Mouse (Mus musculus): ENCODE results near the gene Armh1.
A peak's percentile ranks its signal among the peaks of the same experiment; 100 is the strongest.
"Not testable (repeated sequence)": the region's sequence is repeated elsewhere in the genome, so short reads cannot be mapped to it uniquely, and the experiment has no call there.

Armh1 gene

DNA sequence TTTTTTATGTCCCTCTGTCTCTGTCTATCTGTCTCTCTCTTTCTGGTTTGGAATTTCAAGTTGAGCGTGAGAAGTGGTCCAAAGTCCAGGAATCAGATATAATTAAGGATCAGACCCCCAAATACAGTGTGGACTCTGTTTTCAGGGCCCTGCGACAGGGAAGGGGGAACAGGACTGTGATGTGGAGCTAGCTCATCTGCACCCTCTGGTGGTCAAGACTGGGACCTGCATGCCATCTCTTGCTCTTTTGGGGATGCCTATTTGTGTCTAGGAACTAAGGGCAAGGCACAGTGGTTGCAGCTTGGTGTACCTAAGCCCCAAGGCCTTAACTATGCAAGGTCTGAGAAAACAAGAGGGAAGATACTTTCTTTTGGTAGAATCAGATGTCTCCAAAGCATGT lies 15.4 kb upstream of the Armh1 start:
- peak; percentile 65 to 70 for DNase-seq

DNA sequence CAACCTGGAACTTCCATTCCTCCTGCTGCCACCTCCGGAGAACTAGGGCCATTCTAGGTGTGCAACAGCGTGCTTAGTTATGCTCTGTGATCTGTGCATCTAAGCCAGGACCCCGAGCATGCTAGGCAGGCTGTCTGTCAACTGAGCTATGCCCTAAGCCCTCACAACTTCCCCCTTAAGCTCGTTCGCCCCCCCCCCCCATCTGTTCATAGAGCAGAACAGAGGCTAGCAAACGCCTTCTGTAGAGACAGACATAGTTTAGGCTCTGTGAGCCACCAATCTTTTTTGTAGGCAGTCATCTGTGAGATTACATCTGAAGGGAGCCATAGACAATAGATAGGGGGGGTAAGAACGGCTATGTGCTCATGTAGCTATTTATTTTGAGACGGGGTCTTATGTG lies 11.1 kb upstream of the Armh1 start:
- DNase-seq, result no peak

DNA sequence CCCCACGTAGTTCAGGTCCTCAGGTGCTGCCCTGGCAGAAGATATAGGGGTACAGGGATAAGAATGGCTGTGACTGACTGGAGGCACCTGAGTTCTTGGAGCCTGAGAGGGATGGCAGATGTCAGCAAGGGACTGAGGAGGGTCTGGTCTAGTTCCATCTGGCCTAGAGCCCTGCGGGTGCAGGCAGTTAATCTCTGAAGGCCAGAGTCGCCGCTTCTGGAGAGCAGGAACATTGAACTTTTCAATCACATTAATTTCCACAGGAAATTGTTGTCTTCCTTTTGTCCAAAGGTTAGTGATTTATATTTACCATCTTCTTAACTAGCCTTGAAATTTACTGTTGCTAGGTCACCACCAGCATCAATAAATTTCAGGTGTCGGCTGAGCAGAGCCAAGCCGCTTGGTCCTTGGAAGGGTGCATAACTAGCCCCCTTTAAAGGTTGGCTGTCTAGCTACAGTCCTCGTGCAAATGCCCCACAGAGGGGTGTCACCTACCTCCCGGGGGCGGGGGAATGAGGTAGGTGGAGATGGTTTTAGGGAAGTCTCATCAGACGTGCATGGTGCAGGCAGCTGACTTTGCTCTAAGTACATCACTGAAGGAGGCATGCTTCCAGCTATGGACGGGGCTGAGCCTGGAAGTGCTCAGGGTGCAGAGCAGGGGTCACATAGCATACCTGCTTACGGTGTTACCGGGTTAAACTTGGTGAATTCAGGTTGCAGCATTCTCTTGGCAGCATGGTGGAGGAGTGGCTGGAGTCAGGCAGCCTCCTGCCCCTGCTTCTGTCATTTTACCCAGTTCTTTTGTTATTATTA lies 10.4 kb upstream of the Armh1 start:
- DNase-seq, result no peak

DNA sequence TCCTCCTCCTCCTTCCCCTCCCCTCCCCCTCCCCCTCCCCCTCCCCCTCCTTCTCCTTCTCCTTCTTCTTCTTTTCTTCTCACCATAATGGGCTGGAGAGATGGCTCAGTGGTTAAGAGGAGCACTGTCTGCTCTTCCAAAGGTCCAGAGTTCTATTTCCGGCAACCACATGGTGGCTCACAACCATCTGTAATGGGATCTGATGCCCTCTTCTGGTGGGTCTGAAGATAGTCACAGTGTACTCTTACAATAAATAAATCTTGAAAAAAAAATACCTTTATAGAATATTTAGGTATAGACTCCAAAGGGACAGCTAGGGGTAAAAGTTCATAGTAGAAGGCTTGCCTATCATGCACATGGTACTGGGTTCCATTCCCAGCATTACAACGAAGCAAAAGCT lies 9.3 kb upstream of the Armh1 start:
- no peak for DNase-seq

DNA sequence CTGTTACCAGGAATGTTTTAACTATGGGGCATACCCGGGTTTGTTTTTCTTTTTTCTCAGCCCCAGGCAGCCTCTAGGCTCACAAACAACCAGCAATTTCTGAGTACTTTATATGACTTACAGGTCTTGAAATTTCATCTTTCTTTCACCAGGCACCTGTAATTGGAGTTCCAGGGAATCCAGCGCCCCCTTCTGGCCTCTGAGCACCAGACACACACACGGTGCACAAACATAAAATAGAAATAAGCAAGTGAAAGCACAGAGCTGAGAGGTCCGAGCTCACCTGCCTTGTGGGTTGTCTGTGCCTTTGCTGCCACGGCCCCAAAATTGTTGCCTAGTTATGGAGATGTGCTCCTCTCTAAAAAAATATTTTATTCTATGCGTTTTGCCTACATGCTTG lies 8.0 kb upstream of the Armh1 start:
- DNase-seq, result not testable (repeated sequence)

DNA sequence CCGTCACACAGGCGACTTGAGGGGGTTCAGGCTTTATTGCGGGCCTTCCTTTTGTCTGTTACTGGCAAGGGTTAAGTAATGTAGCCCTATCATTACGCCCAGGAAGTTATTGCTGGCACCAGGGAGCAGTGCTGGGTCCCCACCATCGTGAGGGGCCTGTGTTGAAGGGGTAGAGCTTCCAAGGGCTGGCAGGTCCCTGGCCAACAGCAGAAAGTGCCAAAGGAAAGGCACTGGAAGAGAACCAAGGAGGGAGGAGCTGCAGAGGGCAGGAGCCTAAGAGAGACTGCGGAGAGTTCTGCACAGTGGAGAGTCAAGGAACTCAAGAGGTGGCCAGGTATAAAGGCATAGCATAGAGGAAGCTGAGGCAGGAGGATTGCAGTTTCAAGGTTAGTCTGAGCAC lies 2.7 kb upstream of the Armh1 start:
- no peak for DNase-seq

DNA sequence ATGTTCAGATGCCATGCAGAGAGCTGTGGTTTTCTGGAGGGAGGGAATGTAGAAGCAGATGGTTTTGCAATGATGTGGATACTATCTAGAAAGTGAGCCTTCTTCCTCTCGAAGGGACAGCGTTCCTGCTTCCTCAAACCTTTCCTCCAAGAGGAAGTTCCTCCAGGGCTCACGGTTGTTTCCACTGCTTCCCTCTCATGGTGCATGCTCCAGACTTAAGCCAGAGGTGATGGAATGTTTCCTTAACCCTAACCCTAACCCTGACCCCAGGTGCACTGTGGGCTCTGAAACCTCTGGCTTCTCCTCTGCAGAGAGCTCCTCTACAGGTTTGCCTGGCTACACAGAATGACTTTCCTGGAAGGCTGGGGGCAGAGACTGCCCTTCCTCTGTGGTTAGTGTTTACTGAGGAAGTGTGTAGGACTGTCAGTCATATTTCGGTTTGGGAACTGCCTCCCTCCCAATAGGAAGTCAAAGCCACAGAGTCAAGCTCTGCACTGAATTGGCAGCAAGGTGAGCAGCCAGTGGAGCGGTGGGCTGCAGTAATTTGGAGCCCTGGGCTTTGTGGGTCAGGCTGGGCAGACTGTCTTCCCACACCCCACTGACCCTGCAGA lies 2.2 kb upstream of the Armh1 start:
- DNase-seq, result no peak

DNA sequence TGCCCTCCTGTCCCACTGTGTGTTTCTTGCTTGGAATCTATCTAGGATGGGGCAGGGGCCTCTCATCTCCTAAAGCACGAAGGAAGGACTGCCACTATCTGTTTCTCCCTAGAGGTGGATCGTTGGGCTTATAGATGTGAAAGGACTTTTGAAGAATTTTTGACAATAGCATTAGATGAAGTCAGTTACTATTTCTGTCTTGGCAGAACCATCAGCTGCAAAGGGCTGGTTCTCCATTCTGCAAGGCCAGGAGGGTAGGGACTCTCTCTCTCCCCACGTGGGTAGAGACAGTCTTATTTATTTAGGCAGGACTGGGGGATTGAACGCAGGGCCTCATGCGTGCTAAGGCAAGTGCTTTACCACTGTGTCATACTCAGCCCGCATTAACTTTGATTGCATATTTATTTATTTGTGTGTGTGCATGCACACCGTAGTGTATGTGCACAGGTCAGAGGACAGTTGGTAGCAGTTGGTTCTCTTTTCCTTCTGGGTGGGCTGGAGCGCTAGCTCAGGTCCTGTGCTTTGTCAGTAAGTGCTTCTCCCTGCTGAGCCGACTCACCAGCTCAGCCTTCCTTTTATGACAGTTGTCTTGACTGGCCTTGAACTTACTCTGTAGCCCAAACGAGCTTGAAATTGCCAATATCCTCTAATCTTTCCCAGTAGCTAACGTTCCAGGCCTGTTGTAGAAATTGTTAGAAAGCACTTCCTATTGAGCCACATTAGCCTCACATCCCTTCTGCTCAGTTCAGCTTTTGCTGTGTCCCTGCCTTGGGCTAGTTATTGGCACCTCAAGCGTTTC lies 1.5 kb upstream of the Armh1 start:
- no peak for DNase-seq

DNA sequence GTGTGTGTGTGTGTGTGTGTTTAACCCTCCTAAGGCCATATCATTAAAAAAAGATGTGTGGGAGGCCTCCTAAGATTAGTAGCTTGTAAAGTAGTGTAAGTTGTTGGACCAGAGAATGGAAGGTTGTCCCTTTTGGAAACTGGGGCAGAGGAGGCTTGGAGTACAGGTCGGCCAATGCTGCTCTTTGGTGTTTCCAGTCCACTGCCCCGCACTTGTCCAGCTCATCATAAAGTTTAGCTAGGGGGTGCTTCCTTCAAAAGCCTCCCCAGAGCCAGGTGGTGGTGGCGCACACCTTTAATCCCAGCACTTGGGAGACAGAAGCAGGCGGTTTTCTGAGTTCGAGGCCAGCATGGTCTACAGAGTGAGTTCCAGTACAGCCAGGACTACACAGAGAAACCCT lies 830 bp upstream of the Armh1 start:
- DNase-seq, result no peak

DNA sequence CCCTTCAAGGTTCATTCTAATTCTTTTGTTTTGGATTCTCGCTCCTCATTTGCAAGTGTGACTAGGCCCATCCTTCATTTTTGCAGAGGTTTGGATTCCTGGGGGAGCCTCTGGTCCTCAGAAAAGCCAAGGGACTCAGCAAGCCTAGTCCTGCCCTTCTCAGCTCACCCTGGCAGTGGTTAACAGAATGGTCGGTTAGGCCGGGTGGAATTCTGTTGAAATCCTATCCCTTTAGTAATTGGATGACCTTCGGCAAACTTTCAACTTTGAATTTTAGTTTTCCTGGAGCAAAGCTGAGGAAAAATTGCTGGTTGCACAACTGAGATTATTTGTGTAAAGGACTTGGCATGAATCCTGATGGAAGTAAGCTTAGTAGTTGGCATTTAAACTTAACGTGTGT lies 426 bp upstream of the Armh1 start:
- peak; percentile 25 to 64 for DNase-seq

DNA sequence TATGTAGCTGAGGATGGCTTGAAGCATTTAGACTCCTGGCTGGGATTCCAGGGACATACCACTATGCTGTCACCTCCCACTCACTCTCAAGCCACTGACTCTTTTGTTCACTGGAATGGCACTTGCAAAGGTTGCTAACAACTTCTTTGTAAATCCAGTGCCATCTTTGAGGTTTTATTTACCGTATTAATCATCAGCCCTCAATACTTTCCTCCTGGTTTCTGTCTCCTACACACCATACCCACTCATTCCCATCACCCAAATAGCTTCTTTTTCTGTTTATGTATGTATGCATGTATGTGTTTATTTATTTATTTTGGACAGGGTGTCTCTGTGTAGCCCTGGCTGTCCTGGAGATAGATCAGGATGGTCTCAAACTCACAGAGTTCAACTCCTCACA lies 943 bp downstream of the Armh1 start:
- DNase-seq, result no peak

DNA sequence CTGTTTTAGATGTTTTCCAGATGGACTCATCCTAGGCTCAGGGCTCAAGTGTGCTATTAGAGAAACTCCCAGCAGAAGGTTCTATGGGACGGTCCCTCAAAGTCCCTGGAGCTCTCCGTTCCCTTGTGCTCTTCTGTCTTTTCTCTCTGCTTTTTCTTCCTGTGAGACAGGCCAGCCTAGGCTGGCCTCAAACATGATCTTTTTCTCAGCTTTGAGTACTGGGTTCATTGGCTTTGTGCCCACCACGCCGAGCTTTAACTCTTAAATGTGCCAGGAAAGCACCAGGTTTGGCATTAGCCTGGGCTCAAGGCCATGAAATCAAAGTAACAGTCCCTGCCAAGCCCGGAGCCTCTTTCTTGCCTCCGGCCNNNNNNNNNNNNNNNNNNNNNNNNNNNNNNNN lies 11.1 kb downstream of the Armh1 start:
- DNase-seq, result no peak

DNA sequence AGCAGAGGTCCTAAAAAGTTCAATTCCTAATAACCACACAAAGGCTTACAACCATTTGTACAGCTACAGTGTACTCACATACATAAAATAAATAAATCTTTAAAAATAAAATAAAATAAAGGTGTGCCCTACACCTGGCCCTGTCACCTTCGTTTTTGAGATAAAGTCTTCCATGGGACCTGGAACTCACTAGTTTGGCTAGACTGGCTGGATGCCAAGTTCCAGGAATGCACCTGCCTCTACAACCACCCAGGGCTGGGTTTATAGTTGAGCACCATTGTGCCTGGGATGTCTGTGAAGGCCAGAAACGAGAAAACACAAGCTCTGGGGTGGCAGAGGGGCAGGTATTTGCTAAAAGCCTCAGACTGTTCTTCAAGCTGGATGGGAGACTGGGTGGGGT lies 12.8 kb downstream of the Armh1 start:
- DNase-seq, result no peak

DNA sequence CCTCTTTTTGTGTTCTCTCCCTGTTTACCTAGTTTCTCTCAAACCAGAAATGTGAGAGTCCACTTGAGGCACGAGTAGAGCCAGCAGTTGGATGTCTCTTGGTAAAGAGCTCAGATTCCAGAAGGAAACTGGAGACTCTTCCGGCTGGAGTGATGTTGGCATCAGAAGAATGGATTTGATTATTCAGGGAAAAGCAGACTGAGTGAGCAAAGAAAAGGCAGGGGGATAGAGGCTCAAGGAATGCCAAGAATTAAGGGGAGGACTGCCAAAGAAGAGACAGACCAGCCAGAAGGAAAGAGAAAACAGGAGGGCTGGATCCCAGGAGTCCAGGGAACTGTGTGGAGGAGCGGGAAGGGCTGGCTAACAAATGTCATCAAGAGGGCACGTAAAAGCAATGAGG lies 16.1 kb downstream of the Armh1 start:
- DNase-seq, result no peak

DNA sequence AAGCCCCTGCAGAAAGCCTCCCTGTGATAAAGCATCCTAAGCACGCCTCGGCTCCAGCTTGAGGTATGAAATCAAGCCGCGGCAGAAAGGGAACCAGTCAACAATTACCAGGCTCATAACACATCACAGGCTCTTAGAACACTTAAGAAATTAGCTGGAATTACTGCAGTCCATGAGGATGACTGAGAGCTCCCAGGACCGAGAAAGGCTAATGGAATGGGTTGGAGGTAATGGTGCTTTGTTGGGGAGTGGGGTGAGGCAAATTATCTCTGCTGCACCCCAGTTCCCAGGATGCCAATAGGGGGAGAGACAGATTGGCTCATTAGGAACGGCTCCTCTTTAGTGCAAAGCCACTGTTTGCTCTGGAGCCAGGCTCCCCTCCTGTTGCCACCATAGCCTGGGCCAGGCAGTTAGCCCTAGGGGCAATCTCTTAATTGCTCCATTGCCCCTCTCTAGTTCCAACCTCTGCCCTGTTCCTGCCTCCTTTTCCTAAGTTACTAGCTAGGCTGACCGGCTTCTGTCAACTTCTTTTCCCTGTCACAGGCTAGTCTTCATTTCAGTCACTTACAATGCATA lies 17.7 kb downstream of the Armh1 start:
- DNase-seq, result no peak

DNA sequence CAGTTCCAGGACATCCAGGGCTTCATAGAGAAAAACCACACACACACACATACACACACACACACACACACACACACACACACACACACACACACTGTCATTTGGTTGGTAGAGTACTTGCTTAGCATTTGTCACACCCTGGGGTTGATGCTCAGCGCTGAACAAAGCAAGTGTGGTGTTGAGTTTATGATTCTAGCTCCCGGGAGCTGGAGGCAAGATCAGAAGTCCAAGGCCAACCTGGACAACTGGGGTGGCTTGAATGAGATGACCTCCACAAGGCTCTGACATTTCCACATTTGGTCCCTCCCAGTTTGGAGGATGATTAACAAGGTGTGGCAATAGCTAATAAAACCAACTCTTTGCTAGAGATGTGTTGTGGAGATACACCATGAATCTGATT lies 20.7 kb downstream of the Armh1 start:
- DNase-seq, result no peak

DNA sequence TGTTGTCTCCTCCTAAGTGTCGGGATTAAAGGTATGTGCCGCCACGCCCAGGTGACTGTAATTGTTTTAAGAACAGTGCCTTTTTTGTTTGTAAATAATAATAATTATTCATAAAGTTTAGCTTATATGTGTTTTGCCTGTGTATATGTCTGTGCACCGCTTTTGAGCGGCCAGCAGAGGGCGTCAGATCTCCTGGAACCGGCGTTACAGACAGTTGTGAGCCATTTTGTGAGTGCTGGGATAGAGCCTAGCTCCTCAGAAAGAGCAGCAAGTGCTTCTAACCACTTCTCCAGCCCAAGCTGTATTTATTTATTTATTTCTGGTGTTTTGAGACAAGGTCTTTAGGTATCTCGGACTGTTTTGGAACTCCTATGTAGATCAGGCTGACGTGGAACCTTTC lies 21.6 kb downstream of the Armh1 start:
- DNase-seq, result no peak

DNA sequence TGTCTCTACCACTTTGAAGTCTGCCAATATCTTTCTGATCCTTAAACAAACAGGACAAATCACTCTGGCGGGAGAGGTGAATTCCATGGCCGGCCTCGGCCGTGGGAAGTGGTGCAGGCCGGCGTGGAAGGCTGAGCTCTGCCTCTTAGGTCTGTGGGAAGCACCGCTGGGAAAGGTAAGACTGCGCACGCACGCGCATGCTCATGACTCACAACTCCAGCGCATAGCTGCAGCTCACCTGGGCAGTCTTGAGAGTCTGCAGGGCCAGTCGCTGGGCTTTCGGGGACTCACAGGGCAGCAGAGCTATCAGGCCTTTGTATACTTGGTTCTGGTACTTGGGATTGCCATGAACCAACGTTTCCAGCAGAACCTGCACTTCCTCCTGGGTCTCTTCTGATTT lies 22.3 kb downstream of the Armh1 start:
- peak in 1 of 2 experiments; percentile 28 for DNase-seq

DNA sequence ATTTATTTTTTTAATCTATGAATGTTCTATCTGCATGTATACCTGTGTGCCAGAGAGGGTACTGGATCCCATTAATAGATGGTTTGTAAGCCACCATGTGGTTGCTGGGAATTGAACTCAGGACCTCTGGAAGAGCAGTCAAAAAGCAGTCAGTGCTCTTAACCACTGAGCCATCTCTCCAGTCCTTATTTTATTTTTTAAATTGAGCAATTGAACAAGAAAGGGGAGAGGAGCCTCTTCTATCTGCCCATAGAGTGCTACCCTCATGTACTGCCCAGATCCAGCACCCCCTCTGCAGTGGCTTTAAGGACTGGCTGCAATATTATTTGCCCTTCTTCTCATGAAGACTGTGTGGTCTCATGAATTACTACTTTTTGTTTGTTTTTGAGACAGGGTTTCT lies 26.7 kb downstream of the Armh1 start:
- no peak for DNase-seq

DNA sequence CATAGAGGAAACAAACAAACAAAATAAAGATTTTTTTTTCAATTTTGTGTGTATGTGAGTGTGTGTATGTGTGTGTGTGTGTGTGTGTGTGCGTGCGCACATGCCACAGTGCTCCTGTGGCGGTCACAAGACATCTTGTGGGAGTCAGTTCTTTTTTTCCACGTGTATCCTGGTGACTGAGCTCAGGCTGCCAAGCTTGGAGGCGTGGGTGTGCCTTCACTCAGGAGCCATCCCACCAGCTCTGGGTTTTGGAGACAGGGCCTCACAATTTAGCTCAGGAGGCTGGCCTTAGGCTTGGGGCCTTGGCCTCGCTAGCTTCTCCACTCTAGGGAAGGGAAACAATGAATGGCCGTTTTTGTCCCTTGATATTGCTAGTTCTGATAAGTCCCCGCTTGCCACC lies 27.8 kb downstream of the Armh1 start:
- no peak for DNase-seq

DNA sequence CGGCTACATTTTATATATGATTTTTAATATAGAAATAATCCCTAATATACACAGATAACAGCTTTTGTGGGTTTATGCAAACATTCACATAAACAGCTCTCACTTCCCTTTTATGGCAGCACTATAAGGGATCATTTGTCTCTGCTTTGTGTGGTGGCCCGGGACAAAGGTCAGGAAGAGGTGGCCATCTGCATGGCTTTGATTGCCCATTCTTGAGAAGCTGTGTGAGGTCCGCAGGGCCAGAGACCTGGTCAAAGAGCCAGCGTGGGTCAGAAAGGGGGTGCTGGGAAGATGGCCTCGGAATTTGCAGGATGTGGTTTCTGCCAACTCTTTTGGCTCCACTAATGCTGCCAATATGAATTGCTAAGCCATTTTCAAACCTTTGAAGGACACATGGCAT lies 28.9 kb downstream of the Armh1 start:
- no peak for DNase-seq

DNA sequence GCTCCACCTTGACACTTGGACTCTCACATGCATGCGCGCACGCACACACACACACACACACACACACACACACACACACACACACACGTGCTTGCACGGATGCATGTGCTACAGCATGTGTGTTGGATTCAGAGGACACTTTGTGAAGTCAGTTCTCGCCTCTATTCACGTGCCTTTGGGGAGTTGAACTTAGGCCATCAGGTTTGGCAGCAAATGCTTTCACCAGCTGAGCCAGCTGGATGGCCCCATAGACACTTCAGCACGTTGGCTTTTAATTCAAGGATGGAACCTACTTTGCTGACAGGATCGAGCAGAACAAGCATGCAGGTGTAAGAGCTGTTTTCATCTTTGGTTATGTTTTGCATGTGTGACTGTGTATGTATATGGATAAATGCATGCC lies 30.1 kb downstream of the Armh1 start:
- no peak for DNase-seq

DNA sequence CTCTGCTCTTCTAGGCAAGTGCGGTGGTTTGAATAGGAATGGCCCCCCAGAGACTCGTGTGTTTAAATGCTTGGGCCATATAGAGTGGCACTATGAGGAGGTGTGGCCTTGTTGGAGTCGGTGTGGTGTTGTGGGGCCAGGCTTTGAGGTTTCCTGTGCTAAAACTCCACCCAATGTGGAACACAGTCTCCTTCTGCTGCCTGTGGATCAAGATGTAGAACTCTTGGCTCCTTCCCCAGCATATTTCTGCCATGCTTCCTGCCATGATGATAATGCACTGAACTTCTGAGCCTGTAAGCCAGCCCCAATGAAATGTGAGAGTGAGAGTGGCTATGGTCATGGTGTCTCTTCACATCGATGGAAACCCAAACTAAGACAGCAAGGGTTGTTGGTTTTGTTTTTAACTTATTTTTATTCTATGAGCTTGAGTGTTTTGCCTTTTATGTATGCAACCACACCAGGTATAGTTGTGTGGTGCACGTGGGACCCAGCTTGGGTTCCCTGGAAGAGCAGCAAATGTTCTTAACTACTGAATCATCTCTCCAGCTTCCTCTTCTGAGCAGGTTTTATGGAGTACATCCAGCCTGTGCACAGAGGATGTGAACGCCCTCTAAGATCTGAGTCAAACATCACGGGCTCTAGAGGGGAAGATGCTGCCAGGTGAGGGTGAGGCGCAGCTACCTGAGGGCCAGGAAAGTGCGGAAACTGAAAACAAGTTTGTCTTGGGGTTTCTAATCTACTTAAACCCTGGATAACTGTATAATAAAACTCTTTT lies 31.0 kb downstream of the Armh1 start:
- no peak for DNase-seq

Data from lung, adult 18-20 months (tissue).